Mouse (Mus musculus): ENCODE measurements around the gene Kcnv2. TPM values are rescaled to one million over a fixed set of nuclear protein-coding genes. Genes with fewer than 3 reads are reported as not detected.
A peak's percentile ranks its signal among the peaks of the same experiment; 100 is the strongest.

The Kcnv2 gene
- total and polyA plus RNA-seq, 2 experiments from 2014 or later = 0.10 TPM; not detected in 1

- Histone ChIP-seq H3K4me3 (ENCODE audit: low read depth, low read length) (no peak overlapping the region), H3K36me3 (ENCODE audit: insufficient read depth) (no peaks in the 10 kb centered on the region), H3K4me2 (ENCODE audit: low read depth) (no peak overlapping the region), H3K27me3 (ENCODE audit: insufficient read depth, low read length) (no peaks in the 10 kb centered on the region), H3K9ac (no peak overlapping the region), H3K4me1 (ENCODE audit: insufficient read depth) (no peaks in the 10 kb centered on the region), H3K9me3 (ENCODE audit: low read length) (no peaks in the 10 kb centered on the region), H3K27ac (ENCODE audit: low read depth, low read length) (no peak overlapping the region)
- 88% methylated on average over 4 of the region's 4 CpGs for WGBS
- ATAC-seq (no peak), DNase-seq (no peak)
- no peak for TF ChIP-seq CTCF (IDR thresholded peaks at IDR 0.05; ENCODE audit: low read depth)
These were observed 6.3 kb downstream of the Kcnv2 start for GRCm38 (mm10) chr19:27328644-27329043.

GRCm38 (mm10) chr19:27332207-27332794 lies 9.9 kb downstream of the Kcnv2 start:
- no peak overlapping the region for H3K4me3 ChIP-seq (ENCODE audit: low read depth, low read length)
- no peaks in the 10 kb centered on the region for H3K4me1 ChIP-seq (ENCODE audit: insufficient read depth)
- TF ChIP-seq CTCF (IDR thresholded peaks at IDR 0.05; ENCODE audit: low read depth) = 0 out of 2 replicates have a peak, but pooled peaks have one; percentile 13
- H3K9me3 ChIP-seq (ENCODE audit: low read length) = no peaks in the 10 kb centered on the region
- WGBS = 34% methylated on average over 6 of the region's 6 CpGs
- H3K27me3 ChIP-seq (ENCODE audit: insufficient read depth, low read length) = no peaks in the 10 kb centered on the region
- ATAC-seq = no peak
- H3K9ac ChIP-seq = no peak overlapping the region
- no peak overlapping the region for H3K4me2 ChIP-seq (ENCODE audit: low read depth)
- H3K27ac ChIP-seq (ENCODE audit: low read depth, low read length) = no peak overlapping the region
- no peak for DNase-seq
- no peaks in the 10 kb centered on the region for H3K36me3 ChIP-seq (ENCODE audit: insufficient read depth)

- H3K4me2 ChIP-seq (ENCODE audit: low read depth) = no peak overlapping the region
- H3K4me1 ChIP-seq (ENCODE audit: insufficient read depth) = no peaks in the 10 kb centered on the region
- WGBS = 76% methylated on average over 4 of the region's 4 CpGs
- H3K4me3 ChIP-seq (ENCODE audit: low read depth, low read length) = no peak overlapping the region
- H3K9ac ChIP-seq = no peak overlapping the region
- ATAC-seq (no peak), DNase-seq (no peak)
- no peaks in the 10 kb centered on the region for H3K27me3 ChIP-seq (ENCODE audit: insufficient read depth, low read length)
- no peak for TF ChIP-seq CTCF (IDR thresholded peaks at IDR 0.05; ENCODE audit: low read depth)
- no peaks in the 10 kb centered on the region for H3K36me3 ChIP-seq (ENCODE audit: insufficient read depth)
- H3K27ac ChIP-seq (ENCODE audit: low read depth, low read length) = no peak overlapping the region
- H3K9me3 ChIP-seq (ENCODE audit: low read length) = no peaks in the 10 kb centered on the region
These were observed 13.9 kb downstream of the Kcnv2 start for GRCm38 (mm10) chr19:27336126-27336917.

GRCm38 (mm10) chr19:27346501-27346900 lies 24.1 kb downstream of the Kcnv2 start:
- no peak overlapping the region for H3K4me3 ChIP-seq (ENCODE audit: low read depth, low read length)
- TF ChIP-seq CTCF (IDR thresholded peaks at IDR 0.05; ENCODE audit: low read depth) = no peak
- no peak overlapping the region for H3K4me2 ChIP-seq (ENCODE audit: low read depth)
- no peak overlapping the region for H3K27ac ChIP-seq (ENCODE audit: low read depth, low read length)
- no peaks in the 10 kb centered on the region for H3K4me1 ChIP-seq (ENCODE audit: insufficient read depth)
- no peaks in the 10 kb centered on the region for H3K36me3 ChIP-seq (ENCODE audit: insufficient read depth)
- no peak for ATAC-seq
- H3K27me3 ChIP-seq (ENCODE audit: insufficient read depth, low read length) = no peaks in the 10 kb centered on the region
- 95% methylated on average over 1 of the region's 1 CpGs for WGBS
- H3K9ac ChIP-seq = no peak overlapping the region
- no peaks in the 10 kb centered on the region for H3K9me3 ChIP-seq (ENCODE audit: low read length)
- DNase-seq = no peak

GRCm38 (mm10) chr19:27351700-27352099 lies 29.3 kb downstream of the Kcnv2 start:
- H3K27ac ChIP-seq (ENCODE audit: low read depth, low read length) = no peak overlapping the region
- ATAC-seq = peak; percentile 63; the same call in 1 of the 2 replicates
- H3K9ac ChIP-seq = no peak overlapping the region
- no peaks in the 10 kb centered on the region for H3K36me3 ChIP-seq (ENCODE audit: insufficient read depth)
- no peak overlapping the region for H3K4me2 ChIP-seq (ENCODE audit: low read depth)
- no peaks in the 10 kb centered on the region for H3K9me3 ChIP-seq (ENCODE audit: low read length)
- DNase-seq = no peak
- WGBS = 41% methylated on average over 6 of the region's 6 CpGs
- no peaks in the 10 kb centered on the region for H3K27me3 ChIP-seq (ENCODE audit: insufficient read depth, low read length)
- H3K4me1 ChIP-seq (ENCODE audit: insufficient read depth) = no peaks in the 10 kb centered on the region
- no peak for TF ChIP-seq CTCF (IDR thresholded peaks at IDR 0.05; ENCODE audit: low read depth)
- no peak overlapping the region for H3K4me3 ChIP-seq (ENCODE audit: low read depth, low read length)

- no peak overlapping the region for H3K4me3 ChIP-seq (ENCODE audit: low read depth, low read length)
- ATAC-seq (no peak), DNase-seq (no peak)
- no peaks in the 10 kb centered on the region for H3K36me3 ChIP-seq (ENCODE audit: insufficient read depth)
- no peak overlapping the region for H3K4me2 ChIP-seq (ENCODE audit: low read depth)
- no peak overlapping the region for H3K9ac ChIP-seq
- no peak overlapping the region for H3K27ac ChIP-seq (ENCODE audit: low read depth, low read length)
- no peaks in the 10 kb centered on the region for H3K27me3 ChIP-seq (ENCODE audit: insufficient read depth, low read length)
- no peak for TF ChIP-seq CTCF (IDR thresholded peaks at IDR 0.05; ENCODE audit: low read depth)
- H3K4me1 ChIP-seq (ENCODE audit: insufficient read depth) = no peaks in the 10 kb centered on the region
- no peaks in the 10 kb centered on the region for H3K9me3 ChIP-seq (ENCODE audit: low read length)
These were observed 38.0 kb downstream of the Kcnv2 start for GRCm38 (mm10) chr19:27360381-27360780.

- 34% methylated on average over 4 of the region's 4 CpGs for WGBS
- no peaks in the 10 kb centered on the region for H3K9me3 ChIP-seq (ENCODE audit: low read length)
- no peak for ATAC-seq
- H3K36me3 ChIP-seq (ENCODE audit: insufficient read depth) = no peaks in the 10 kb centered on the region
- no peak overlapping the region for H3K27ac ChIP-seq (ENCODE audit: low read depth, low read length)
- H3K4me3 ChIP-seq (ENCODE audit: low read depth, low read length) = no peak overlapping the region
- no peaks in the 10 kb centered on the region for H3K4me1 ChIP-seq (ENCODE audit: insufficient read depth)
- H3K27me3 ChIP-seq (ENCODE audit: insufficient read depth, low read length) = no peaks in the 10 kb centered on the region
- no peak for DNase-seq
- peak overlapping the region; percentile 34; the same call in 1 of the 2 replicates for H3K4me2 ChIP-seq (ENCODE audit: low read depth)
- no peak for TF ChIP-seq CTCF (IDR thresholded peaks at IDR 0.05; ENCODE audit: low read depth)
- H3K9ac ChIP-seq = no peak overlapping the region
These were observed 41.5 kb downstream of the Kcnv2 start for GRCm38 (mm10) chr19:27363891-27364290.
